19 mouse cellular contexts compared by ENCODE assay signal in the genomic region with DNA sequence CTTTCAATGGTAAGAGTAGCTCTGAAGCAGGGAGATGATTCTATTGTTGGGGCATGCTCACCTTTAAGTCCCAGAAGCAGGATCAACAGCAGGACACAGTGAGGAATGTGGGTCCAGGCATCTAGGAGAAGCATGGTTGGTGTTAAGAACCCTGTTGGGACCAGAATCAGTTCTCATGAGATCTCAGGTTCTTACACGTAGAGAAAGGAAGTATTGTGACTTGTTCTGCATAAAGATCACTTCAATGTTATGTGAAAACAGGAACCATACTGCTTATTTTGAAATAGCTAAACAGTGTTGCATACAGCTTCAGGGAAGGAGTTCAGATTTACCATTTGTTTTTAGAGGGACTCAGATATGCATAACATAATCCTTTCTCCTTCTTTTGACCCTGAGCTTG. TPM values are rescaled to one million over a fixed set of nuclear protein-coding genes. Genes with fewer than 3 reads are reported as not detected.
A peak's percentile ranks its signal among the peaks of the same experiment; 100 is the strongest.
DNase-seq lines count a peak whose midpoint lies in the region; ATAC-seq and TF ChIP-seq lines count a peak whose summit lies in the region.
"Not testable (repeated sequence)": the region's sequence is repeated elsewhere in the genome, so short reads cannot be mapped to it uniquely, and the experiment has no call there.
"Had no signal": no experiment of that assay in that cellular context is flagged by ENCODE, and none has a peak within 500 bp of the region (broad histone marks: within the 10 kb centered on the region; RNA-seq: fewer than 3 reads in every experiment).

Gene Sirpb1c, minus strand, starts transcription at position 249 of the 400 bp plus-strand sequence.

- H3K79me2 ChIP-seq in liver, adult 2 months (ENCODE audit: control insufficient read depth, insufficient read depth, low read length), result not testable (repeated sequence)

- not testable (repeated sequence) for H3K9ac ChIP-seq in liver, adult 2 months (ENCODE audit: low read depth, low read length); lung, postnatal 0 days (replicated peaks; ENCODE audit: low read depth)

- 30% methylated on average over 1 of the region's 1 CpGs for WGBS in bone marrow, adult 2 months
- 75% methylated on average over 1 of the region's 1 CpGs for WGBS in liver, adult 2 months
- no CpG with 5 or more reads among the region's 1 CpGs for WGBS in lung, postnatal 0 days

- H3K4me1 ChIP-seq in bone marrow, adult 2 months (ENCODE audit: control insufficient read depth, insufficient read depth, low read length); liver, adult 2 months (ENCODE audit: control insufficient read depth, insufficient read depth, low read length); lung, postnatal 0 days (ENCODE audit: insufficient read depth, low read depth, low read length): not testable (repeated sequence)

- not testable (repeated sequence) for H3K36me3 ChIP-seq in liver, adult 2 months (ENCODE audit: control insufficient read depth, insufficient read depth, low read length); lung, postnatal 0 days (ENCODE audit: insufficient read depth, low read length)

- not testable (repeated sequence) for H3K27me3 ChIP-seq in liver, adult 2 months (ENCODE audit: control insufficient read depth, insufficient read depth, low read length); lung, postnatal 0 days (replicated peaks; ENCODE audit: insufficient read depth, low read length)

- H3K4me2 ChIP-seq in lung, postnatal 0 days (replicated peaks; ENCODE audit: low read depth, low read length), result not testable (repeated sequence)

- not testable (repeated sequence) for TF ChIP-seq CTCF in bone marrow, adult 2 months (IDR thresholded peaks at IDR 0.05; ENCODE audit: control insufficient read depth, insufficient read depth, low read length); liver, adult 2 months (IDR thresholded peaks at IDR 0.05; ENCODE audit: low read depth, low read length); lung, postnatal 0 days (IDR thresholded peaks at IDR 0.05)

- peak; percentile 52 for DNase-seq in heart, adult 11 months
- DNase-seq in liver, adult 2 months (ENCODE audit: extremely low read depth, low read depth, low spot score), result peak; percentile 4
- DNase-seq in lung, postnatal 0 days (ENCODE audit: low spot score), result not testable (repeated sequence)

- H3K27ac ChIP-seq in bone marrow, adult 2 months (ENCODE audit: control insufficient read depth, insufficient read depth, low read depth, low read length, poor library complexity); liver, adult 2 months (replicated peaks; ENCODE audit: insufficient read depth, low read depth, low read length); lung, postnatal 0 days (ENCODE audit: low read length): not testable (repeated sequence)

- not testable (repeated sequence) for TF ChIP-seq POLR2A in bone marrow, adult 2 months (IDR thresholded peaks at IDR 0.05; ENCODE audit: borderline replicate concordance, control insufficient read depth, low read depth, low read length); liver, adult 2 months (IDR thresholded peaks at IDR 0.05; ENCODE audit: extremely low read depth, insufficient read depth, low read length)

- H3K4me3 ChIP-seq in bone marrow, adult 2 months (replicated peaks; ENCODE audit: control insufficient read depth, low read depth, low read length), result peak within 1 kb of the TSS; percentile 27
- not testable (repeated sequence) for H3K4me3 ChIP-seq in liver, adult 2 months (ENCODE audit: insufficient read depth, low read depth, low read length); lung, postnatal 0 days (ENCODE audit: low read depth, low read length)

- H3K9me3 ChIP-seq in lung, postnatal 0 days (ENCODE audit: low read length), result not testable (repeated sequence)

- TF ChIP-seq EP300 in lung, postnatal 0 days (IDR thresholded peaks at IDR 0.05), result not testable (repeated sequence)

- ATAC-seq in common myeloid progenitor, adult 5-6 weeks (replicated peaks; ENCODE audit: low read depth, poor library complexity, severe bottlenecking), result 0 out of 2 replicates have a peak, but pooled peaks have one; percentile 36
- not testable (repeated sequence) for ATAC-seq in lung, postnatal 0 days
- peak; percentile 91 for ATAC-seq in megakaryocyte, adult 5-6 weeks (ENCODE audit: poor library complexity, severe bottlenecking)
- peak; percentile 92 for ATAC-seq in monocyte, adult 5-6 weeks (replicated peaks; ENCODE audit: insufficient number of reproducible peaks, low FRiP score, low TSS enrichment, poor library complexity, severe bottlenecking)

RNA-seq across cellular contexts. Expression of gene Sirpb1c, which starts in this region (rescaled TPM):
- polyA plus RNA-seq in bone marrow, adult 2 months (2011; ENCODE audit: insufficient read depth, insufficient read length, low replicate concordance, missing spikeins), result 4.0 and 4.4 TPM in 2 replicates
- not detected in 2 replicates for total RNA-seq in common myeloid progenitor, adult 5-6 weeks (2017)
- 0.65 and 0.67 TPM in 2 replicates for total RNA-seq in liver, adult 2 months (2014; rRNA removed)
- polyA plus RNA-seq in liver, adult 2 months (2012; rRNA removed), result 0.11 TPM in 1 of 2 replicates, not detected in the other
- 10.4 and 11.7 TPM in 2 replicates for polyA plus RNA-seq in lung, postnatal 0 days (2015; fragmentation: Nextera tagmentation; extraction: Ambion mirVana)
- 156 and 163 TPM in 2 replicates for total RNA-seq in megakaryocyte, adult 5-6 weeks (2015)
- total RNA-seq in megakaryocyte, adult 5-6 weeks (2017), result 70.5 and 71.0 TPM in 2 replicates
- total RNA-seq in monocyte, adult 5-6 weeks (2017), result 216 to 310 TPM (median 310 TPM) in 3 replicates
- total RNA-seq: CH12.LX had no signal
- polyA plus RNA-seq: activated CD4-positive, CD25-positive, alpha-beta regulatory T cell, adult 4 months; CD4-positive, CD25-positive, alpha-beta regulatory T cell, adult 4 months; cerebellum, adult 2 months; embryonic facial prominence, embryonic 11.5 days; embryonic facial prominence, embryonic 13.5 days; forebrain, embryonic 10.5 days; forebrain, embryonic 12.5 days; forebrain, embryonic 14.5 days; forebrain, embryonic 16.5 days; G1E; Patski had no signal

Comparison
In these comparisons a context has a peak if more than half of its experiments do, and no peak if none do; other contexts are left out.
1. RNA of gene Sirpb1c (total RNA-seq): 216 to 310 TPM in monocyte, adult 5-6 weeks and 70.5 to 163 TPM in megakaryocyte, adult 5-6 weeks; 0.65 to 0.67 TPM in liver, adult 2 months and not detected in common myeloid progenitor, adult 5-6 weeks; every median in the first group is over 10 times any median in the second.
2. Peak in ATAC-seq in common myeloid progenitor, adult 5-6 weeks; RNA of the gene not detected or under 1 TPM.
3. Peak in DNase-seq in liver, adult 2 months; RNA of the gene not detected or under 1 TPM.